Mouse (Mus musculus) midbrain, embryonic 10.5 days (tissue): ENCODE data around the gene Polr2i. TPM values are rescaled to one million over a fixed set of nuclear protein-coding genes. Genes with fewer than 3 reads are reported as not detected.
"Not testable (repeated sequence)": the region's sequence is repeated elsewhere in the genome, so short reads cannot be mapped to it uniquely, and the experiment has no call there.

Experiments
- DNase-seq: peaks from one replicate; pipeline ENCODE4 v3.0.0-alpha.2; 2017; ENCODE audit warnings: low spot score
- H3K27ac ChIP-seq: fragments of 300-500 bp; sonication (generic); replicated peaks from 2 replicates; pipeline ENCODE4 v1.5.1; 2016; ENCODE audit warnings: mild to moderate bottlenecking
- H3K27me3 ChIP-seq: fragments of 300-500 bp; sonication (generic); 2 replicates; pipeline ENCODE4 v1.6.1; 2016; ENCODE audit warnings: low read depth, mild to moderate bottlenecking; ENCODE audit not compliant: poor library complexity, severe bottlenecking
- H3K36me3 ChIP-seq: fragments of 300-500 bp; sonication (generic); 2 replicates; pipeline ENCODE4 v1.6.1; 2016; ENCODE audit warnings: mild to moderate bottlenecking, moderate library complexity
- H3K4me1 ChIP-seq: fragments of 300-500 bp; sonication (generic); 2 replicates; pipeline ENCODE4 v1.6.1; 2016
- H3K4me3 ChIP-seq: fragments of 300-500 bp; sonication (generic); 2 replicates; pipeline ENCODE4 v1.5.1; 2016; ENCODE audit warnings: mild to moderate bottlenecking, moderate library complexity
- H3K9me3 ChIP-seq: fragments of 300-500 bp; sonication (generic); replicated peaks from 2 replicates; pipeline ENCODE4 v1.6.1; 2016; ENCODE audit warnings: mild to moderate bottlenecking
- WGBS: fragments of 180-500 bp; shearing (Covaris S2); methylation state at CpG from one replicate; pipeline ENCODE4 v1.1.7; 2016; 5-methylcytosine and 5-hydroxymethylcytosine counted together
- polyA plus RNA-seq: library from polyadenylated mRNA; unstranded; fragments of >200 nt; fragmentation: Nextera tagmentation; extraction: Ambion mirVana; gene quantifications from 2 replicates; pipeline ENCODE4 v1.2.1, GENCODE M21; 2016

The Polr2i gene
- polyA plus RNA-seq, 1 experiment from 2014 or later: 162 TPM

GRCm38 (mm10) chr7:30235625-30236024 is 3.9 kb downstream of the Polr2i start, which contains the start of gene Ovol3:
TSS of gene Ovol3 (minus strand) at chr7:30235725.
- Histone ChIP-seq H3K9me3 (no peaks in the 10 kb centered on the region), H3K4me1 (peaks cover 19% of the 10 kb centered on the region), H3K4me3 (no peak within 1 kb of the TSS), H3K27ac (no peak within 1 kb of the TSS), H3K27me3 (no peaks in the 10 kb centered on the region), H3K36me3 (peaks cover 39% of the 10 kb centered on the region)
- WGBS: 91% methylated on average over 4 of the region's 4 CpGs
- no peak for DNase-seq

GRCm38 (mm10) chr7:30237374-30237773 is 5.6 kb downstream of the Polr2i start:
- not testable (repeated sequence) for H3K4me3 ChIP-seq, H3K27ac ChIP-seq, H3K27me3 ChIP-seq, H3K9me3 ChIP-seq, DNase-seq
- WGBS: 95% methylated on average over 3 of the region's 3 CpGs
- Histone ChIP-seq H3K36me3 (peaks cover 57% of the 10 kb centered on the region), H3K4me1 (peaks cover 13% of the 10 kb centered on the region)

GRCm38 (mm10) chr7:30251956-30252954 is 20.5 kb downstream of the Polr2i start:
- 88% methylated on average over 12 of the region's 12 CpGs for WGBS
- Histone ChIP-seq H3K36me3 (peaks cover 90% of the 10 kb centered on the region), H3K9me3 (no peaks in the 10 kb centered on the region)

GRCm38 (mm10) chr7:30265041-30265440 is 33.3 kb downstream of the Polr2i start:
- 76% methylated on average over 2 of the region's 2 CpGs for WGBS

More at GRCm38 (mm10) chr7:30251956-30252954, 20.5 kb downstream of the Polr2i start:
- no peak for DNase-seq
- Histone ChIP-seq H3K27ac (no peak overlapping the region), H3K4me3 (no peak overlapping the region), H3K27me3 (no peaks in the 10 kb centered on the region), H3K4me1 (no peaks in the 10 kb centered on the region)

GRCm38 (mm10) chr7:30265531-30265930 is 33.8 kb downstream of the Polr2i start:
- H3K9me3 ChIP-seq: no peaks in the 10 kb centered on the region
- no peak overlapping the region for H3K4me3 ChIP-seq
- 96% methylated on average over 5 of the region's 5 CpGs for WGBS
- H3K27ac ChIP-seq: no peak overlapping the region
- DNase-seq: no peak
- H3K27me3 ChIP-seq: no peaks in the 10 kb centered on the region
- H3K36me3 ChIP-seq: peaks cover 88% of the 10 kb centered on the region
- no peaks in the 10 kb centered on the region for H3K4me1 ChIP-seq

More at GRCm38 (mm10) chr7:30265041-30265440, 33.3 kb downstream of the Polr2i start:
- H3K27me3 ChIP-seq: no peaks in the 10 kb centered on the region
- no peak for DNase-seq
- H3K4me1 ChIP-seq: no peaks in the 10 kb centered on the region
- peaks cover 86% of the 10 kb centered on the region for H3K36me3 ChIP-seq
- H3K4me3 ChIP-seq: no peak overlapping the region
- H3K9me3 ChIP-seq: no peaks in the 10 kb centered on the region
- H3K27ac ChIP-seq: no peak overlapping the region

- WGBS: 93% methylated on average over 7 of the region's 7 CpGs
- DNase-seq: no peak
- Histone ChIP-seq H3K9me3 (no peaks in the 10 kb centered on the region), H3K27me3 (no peaks in the 10 kb centered on the region), H3K4me1 (no peaks in the 10 kb centered on the region), H3K4me3 (no peak overlapping the region), H3K36me3 (peaks cover 90% of the 10 kb centered on the region), H3K27ac (no peak overlapping the region)
Observed at GRCm38 (mm10) chr7:30265935-30266334, 34.2 kb downstream of the Polr2i start.

- Histone ChIP-seq H3K27ac (no peak overlapping the region), H3K9me3 (no peaks in the 10 kb centered on the region), H3K36me3 (peaks cover 90% of the 10 kb centered on the region), H3K27me3 (no peaks in the 10 kb centered on the region), H3K4me1 (no peaks in the 10 kb centered on the region), H3K4me3 (no peak overlapping the region)
- 84% methylated on average over 3 of the region's 3 CpGs for WGBS
- no peak for DNase-seq
Observed at GRCm38 (mm10) chr7:30266780-30267179, 35.0 kb downstream of the Polr2i start.

GRCm38 (mm10) chr7:30269641-30270040 is 37.9 kb downstream of the Polr2i start:
- H3K27me3 ChIP-seq: no peaks in the 10 kb centered on the region
- peaks cover 83% of the 10 kb centered on the region for H3K36me3 ChIP-seq
- H3K27ac ChIP-seq: no peak overlapping the region
- 89% methylated on average over 4 of the region's 4 CpGs for WGBS
- no peaks in the 10 kb centered on the region for H3K4me1 ChIP-seq
- no peak overlapping the region for H3K4me3 ChIP-seq
- H3K9me3 ChIP-seq: no peaks in the 10 kb centered on the region
- DNase-seq: no peak

- Histone ChIP-seq H3K36me3 (peaks cover 39% of the 10 kb centered on the region), H3K4me1 (peaks cover 8% of the 10 kb centered on the region), H3K27me3 (no peaks in the 10 kb centered on the region), H3K27ac (no peak overlapping the region), H3K9me3 (no peaks in the 10 kb centered on the region), H3K4me3 (no peak overlapping the region)
- no peak for DNase-seq
- 86% methylated on average over 6 of the region's 6 CpGs for WGBS
Observed at GRCm38 (mm10) chr7:30274383-30274782, 42.6 kb downstream of the Polr2i start.

GRCm38 (mm10) chr7:30278911-30279310 is 47.2 kb downstream of the Polr2i start:
- no peak for DNase-seq
- Histone ChIP-seq H3K27ac (no peak overlapping the region), H3K36me3 (peaks cover 1% of the 10 kb centered on the region; the same call in 1 of the 2 replicates), H3K27me3 (no peaks in the 10 kb centered on the region), H3K4me1 (peaks cover 22% of the 10 kb centered on the region), H3K4me3 (peak overlapping the region; percentile 80; the same call in 1 of the 2 replicates), H3K9me3 (no peaks in the 10 kb centered on the region)
- 54% methylated on average over 2 of the region's 2 CpGs for WGBS

GRCm38 (mm10) chr7:30279536-30279935 is 47.8 kb downstream of the Polr2i start:
- peak overlapping the region; percentile 80 for H3K4me3 ChIP-seq
- H3K4me1 ChIP-seq: peaks cover 22% of the 10 kb centered on the region
- H3K36me3 ChIP-seq: no peaks in the 10 kb centered on the region
- DNase-seq: peak; percentile 23
- H3K27me3 ChIP-seq: no peaks in the 10 kb centered on the region
- no peaks in the 10 kb centered on the region for H3K9me3 ChIP-seq
- WGBS: 0% methylated on average over 6 of the region's 6 CpGs
- H3K27ac ChIP-seq: peak overlapping the region; percentile 90

GRCm38 (mm10) chr7:30279951-30280669 is 48.4 kb downstream of the Polr2i start, which contains the start of the genes Thap8 and Wdr62:
TSS of gene Thap8 (plus strand) at chr7:30280094.
TSS of gene Wdr62 (minus strand) at chr7:30280419.
- no peaks in the 10 kb centered on the region for H3K27me3 ChIP-seq
- whole genome bisulfite sequencing: 0% methylated on average over 49 of the region's 49 CpGs
- peak; percentile 95 for DNase-seq

More at GRCm38 (mm10) chr7:30279951-30280669, 48.4 kb downstream of the Polr2i start, which contains the start of the genes Thap8 and Wdr62:
- H3K27ac ChIP-seq: peak within 1 kb of the TSS; percentile 90
- no peaks in the 10 kb centered on the region for H3K36me3 ChIP-seq
- peak within 1 kb of the TSS; percentile 80 for H3K4me3 ChIP-seq
- no peaks in the 10 kb centered on the region for H3K9me3 ChIP-seq
- H3K4me1 ChIP-seq: peaks cover 22% of the 10 kb centered on the region
